Mouse (Mus musculus): ENCODE data around the gene Col9a2.
A peak's percentile ranks its signal among the peaks of the same experiment; 100 is the strongest.

Col9a2 gene

GRCm38 (mm10) chr4:121088696-121089095 is 49.5 kb downstream of the Col9a2 start:
- DNase-seq = no peak

GRCm38 (mm10) chr4:121090211-121090610 is 51.0 kb downstream of the Col9a2 start:
- no peak for DNase-seq

- peak; percentile 96 for DNase-seq
Observed at GRCm38 (mm10) chr4:121097650-121098378, 58.6 kb downstream of the Col9a2 start, which contains the start of gene Zmpste24. Gene Zmpste24, minus strand, starts transcription at chr4:121098241.

- DNase-seq = no peak
Observed at GRCm38 (mm10) chr4:121103304-121103703, 64.1 kb downstream of the Col9a2 start.
